Mouse (Mus musculus) testis, postnatal 10 days (tissue): ENCODE results near the gene Cd320.
A peak's percentile ranks its signal among the peaks of the same experiment; 100 is the strongest.
"Not testable (repeated sequence)": the region's sequence is repeated elsewhere in the genome, so short reads cannot be mapped to it uniquely, and the experiment has no call there.

Experiments used
- DNase-seq: peaks from one replicate; pipeline ENCODE4 v3.0.0; 2021; ENCODE audit warnings: low spot score

Cd320 gene

DNA sequence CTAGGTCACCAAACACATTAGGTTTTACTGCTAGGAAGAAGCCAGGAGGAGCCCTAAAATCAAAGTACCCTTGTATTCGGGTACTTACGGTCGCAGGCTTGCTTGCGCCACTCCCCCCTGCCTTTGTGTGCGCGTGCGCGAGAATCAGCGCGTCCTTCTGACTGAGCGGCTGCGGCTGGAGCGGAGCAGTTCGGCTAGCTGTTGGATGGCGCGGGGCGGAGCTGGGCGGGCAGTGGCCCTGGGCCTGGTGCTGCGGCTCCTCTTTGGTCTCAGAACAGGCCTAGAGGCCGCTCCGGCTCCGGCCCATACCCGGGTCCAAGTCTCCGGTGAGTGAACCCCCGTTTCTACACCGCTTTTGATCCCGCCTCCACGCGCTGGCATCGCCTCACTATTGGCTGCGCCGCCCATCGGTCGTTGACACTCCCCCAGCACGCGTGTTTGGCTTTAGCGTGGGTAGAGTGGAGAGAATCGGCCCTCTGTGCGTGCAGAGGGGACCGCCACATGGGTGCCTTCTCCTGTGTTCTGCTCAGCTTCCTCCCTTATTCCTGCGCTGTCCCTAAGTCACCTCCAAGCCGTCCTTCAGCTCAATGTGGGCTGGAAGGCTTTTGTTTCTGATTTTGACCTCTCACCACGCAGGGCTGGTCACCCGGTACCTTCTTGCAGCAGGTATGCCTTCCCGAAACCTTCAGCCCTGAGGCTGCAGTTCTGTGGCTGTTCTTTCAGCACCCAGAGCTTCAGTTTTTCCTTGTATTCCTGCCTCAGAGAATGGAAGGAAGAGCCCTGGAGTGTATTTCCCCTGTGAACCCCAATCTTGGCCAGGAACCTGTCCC, at the start of gene Cd320:
Cd320 (plus strand) TSS at position 126 of the 830 bp plus-strand sequence.
- peak; percentile 93 for DNase-seq

DNA sequence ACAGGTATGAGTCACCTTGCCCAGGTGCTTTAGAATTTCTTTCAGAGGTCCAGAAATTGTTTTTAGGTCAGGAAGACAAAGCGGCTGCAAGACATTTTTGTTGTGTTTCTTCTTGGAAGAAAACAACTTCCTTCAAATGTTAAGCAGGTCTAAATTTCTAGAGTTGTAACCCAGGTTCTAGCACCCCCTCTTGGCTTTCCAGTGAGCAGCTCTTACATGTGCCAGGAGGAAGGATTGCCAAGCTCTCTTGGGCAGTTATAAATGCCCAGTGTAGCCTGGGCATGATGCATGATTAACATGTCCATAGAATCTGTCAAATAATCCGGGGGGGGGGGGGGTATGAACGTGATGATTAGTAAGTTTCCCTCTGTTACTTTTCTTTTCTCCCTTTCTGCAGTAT, 44.6 kb upstream of the Cd320 start:
- no peak for DNase-seq

DNA sequence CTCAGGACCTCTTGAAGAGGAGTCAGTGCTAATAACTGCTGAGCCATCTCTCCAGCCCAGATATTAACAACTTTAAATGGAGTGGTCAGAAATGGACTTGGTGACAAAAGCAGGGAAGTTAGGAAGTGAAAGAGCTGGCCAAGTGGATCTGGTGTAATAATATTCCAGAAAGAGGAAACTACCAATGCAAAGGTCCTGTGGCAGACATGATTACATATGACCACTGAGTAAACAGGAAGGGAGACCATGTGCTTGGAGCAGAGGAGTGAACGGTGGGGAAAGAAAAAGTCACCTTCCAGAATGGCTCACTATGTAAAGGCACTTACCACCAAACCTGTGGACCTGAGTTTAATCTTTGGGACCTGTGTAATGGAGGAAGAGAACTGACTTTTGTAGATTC, 43.6 kb upstream of the Cd320 start:
- no peak for DNase-seq

DNA sequence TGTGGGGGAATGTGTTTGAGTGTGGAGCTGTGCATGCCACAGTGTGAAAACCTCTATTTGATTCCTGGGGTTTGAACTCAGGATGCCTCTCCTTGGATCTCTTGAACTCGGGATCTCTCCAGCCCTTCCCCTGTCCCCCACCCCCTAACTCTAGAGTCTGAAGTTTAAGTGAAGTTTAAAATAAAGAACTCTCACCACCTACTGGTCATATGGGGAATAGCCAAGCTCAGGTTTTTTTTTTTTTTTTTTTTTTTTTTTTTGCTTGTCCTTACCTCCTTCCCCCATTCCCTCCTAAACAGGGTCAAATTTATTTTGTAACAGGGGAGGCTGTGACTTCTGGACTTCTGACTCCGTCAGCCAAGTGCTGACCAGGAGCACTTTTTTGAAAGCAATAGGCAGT, 40.7 kb upstream of the Cd320 start:
- no peak for DNase-seq

DNA sequence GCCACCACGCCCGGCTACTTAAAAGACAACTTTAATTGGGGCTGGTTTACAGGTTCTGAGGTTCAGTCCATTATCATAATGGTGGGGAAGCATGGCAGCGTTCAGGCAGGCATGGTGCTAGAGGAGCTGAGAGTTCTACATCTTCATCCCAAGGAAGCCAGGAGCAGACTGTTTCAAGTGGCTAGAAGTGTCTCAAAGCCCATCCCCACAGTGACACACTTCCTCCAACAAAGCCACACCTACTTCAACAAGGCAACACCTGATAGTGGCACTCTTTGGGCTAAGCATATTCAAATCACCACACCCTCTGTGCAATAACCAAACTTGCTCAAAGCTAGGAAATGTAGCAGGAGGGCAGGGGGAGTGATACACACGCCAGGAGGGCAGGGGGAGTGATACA, 38.7 kb upstream of the Cd320 start:
- no peak for DNase-seq

DNA sequence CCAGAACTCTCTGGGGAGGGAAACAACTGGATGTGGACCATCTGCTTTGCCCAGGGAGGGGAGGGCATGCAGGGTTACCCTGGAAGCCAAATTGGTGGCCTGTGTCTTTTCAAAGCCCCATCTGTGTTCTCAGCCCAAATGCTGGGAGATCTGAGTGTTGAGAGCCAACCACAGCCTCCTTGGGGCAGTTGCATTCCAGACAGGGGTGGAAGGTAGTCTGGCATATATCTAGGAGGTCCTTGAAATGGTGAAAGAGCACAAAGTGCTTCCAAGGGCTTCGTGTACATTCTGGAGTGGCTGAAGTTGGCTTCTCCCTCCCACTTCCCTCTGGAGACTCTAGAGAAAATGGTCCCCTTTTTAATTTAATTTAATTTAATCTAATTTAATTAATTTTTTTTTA, 38.1 kb upstream of the Cd320 start:
- DNase-seq, result no peak

DNA sequence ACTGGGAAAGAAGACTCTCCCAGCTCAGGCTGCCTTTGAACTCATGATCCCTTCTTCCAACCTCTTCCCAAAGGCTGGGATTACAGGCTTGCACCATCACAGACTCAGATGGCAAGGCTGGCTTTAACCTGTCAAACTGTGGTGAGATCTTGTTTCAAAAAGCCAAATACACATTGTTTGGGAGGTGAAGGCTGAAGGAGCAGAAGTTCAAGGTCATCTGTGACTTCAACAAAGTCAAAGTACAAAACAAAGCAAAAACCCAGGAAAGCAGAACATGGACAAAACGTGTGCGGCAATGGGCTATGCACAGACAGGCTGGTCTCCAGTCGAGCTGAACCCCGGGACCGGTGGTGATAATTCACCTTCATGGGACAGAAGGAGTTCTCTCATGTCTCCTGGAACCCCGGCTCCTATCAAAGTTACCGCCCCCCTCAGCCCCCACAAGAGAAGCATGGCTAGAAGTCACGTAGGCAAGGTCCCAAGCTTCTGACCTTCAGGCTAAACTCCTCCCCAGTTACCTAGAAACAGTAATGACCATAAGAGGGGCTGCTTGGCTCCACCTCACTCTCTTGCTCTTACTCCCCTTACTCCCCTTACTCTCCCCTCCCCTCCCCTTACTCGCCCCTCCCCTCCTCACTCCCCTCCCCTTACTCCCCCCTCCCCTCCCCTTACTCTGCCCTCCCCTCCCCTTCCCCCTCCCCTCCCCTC, 35.6 kb upstream of the Cd320 start:
- no peak for DNase-seq

DNA sequence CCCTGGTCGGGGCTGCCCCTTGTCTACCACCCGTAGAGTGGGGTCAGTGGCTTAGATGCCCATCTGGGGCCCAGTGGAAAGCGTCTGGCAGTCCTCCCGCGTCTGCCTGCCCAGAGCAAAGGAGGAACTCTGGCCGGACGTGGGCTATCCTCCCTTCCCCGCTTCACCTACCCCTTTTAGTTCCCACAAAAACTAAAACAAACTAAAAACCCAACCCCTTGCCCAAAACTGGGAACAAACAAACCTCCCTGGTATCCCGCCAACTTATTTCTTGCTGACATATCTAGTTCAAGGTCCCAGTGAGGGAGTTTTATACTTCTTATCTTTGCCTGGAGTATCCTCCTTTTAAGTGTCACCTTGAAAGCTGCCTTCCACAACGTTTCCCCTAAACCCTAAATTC, 34.7 kb upstream of the Cd320 start:
- no peak for DNase-seq

DNA sequence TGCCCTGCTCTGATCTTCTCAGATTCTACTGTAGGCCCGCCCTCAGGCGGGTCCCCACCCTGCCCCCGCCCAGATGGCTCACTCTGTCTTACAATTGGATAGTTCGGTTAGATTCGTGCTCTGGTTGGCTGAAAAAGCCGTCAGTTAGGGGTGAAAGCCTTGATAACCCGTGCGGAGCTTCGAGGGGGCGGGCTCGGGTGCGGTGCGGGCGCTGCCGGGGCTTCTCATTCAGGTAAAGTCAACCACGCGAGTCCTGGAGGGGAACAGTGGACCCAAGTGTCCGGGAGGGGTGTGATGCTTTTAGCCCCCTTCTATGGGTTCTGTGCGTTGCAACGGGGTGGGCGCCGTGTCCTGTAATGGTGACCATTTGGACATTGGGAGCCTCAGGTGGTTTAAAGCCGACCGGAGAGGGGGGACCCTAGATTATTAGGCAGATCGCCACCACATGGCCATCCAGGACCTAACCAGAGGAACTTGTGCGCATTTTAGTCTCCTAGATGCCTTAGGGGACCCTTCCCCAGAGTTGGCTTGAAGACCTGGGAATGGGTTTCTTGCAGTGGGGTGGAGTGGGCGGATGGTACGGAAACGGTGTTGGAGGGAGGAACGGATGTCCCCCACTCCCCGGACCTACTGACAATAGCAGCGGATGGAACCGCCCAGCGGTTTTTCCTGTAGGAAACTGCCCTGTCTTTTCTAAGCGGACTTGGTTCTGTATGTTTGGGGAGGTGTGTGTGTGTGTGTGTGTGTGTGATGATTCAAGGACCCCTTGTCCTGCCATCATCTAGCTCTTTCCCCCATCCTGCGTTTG, 32.4 kb upstream of the Cd320 start, which contains the start of gene Kank3:
Kank3 (plus strand) TSS at position 186 of the 808 bp plus-strand sequence.
- peak; percentile 97 for DNase-seq

DNA sequence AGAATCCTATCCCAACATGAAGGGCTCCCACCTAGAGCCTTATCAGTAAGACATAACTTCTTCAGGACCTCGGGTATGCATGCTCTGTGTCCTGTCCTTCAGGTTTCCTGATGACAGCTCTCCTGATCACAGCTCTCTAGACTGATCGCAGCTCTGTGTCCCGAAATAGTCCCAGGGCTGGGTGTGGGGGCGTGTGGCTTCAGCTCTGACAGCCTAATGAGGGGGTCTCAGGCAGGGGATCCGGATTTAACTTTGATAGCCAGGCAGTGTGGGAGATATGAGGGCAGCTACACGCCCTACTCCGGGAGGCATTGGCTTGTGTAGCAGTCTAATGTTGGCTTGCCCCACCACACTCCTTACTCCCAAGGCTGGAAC, 31.8 kb upstream of the Cd320 start:
- DNase-seq, result no peak

DNA sequence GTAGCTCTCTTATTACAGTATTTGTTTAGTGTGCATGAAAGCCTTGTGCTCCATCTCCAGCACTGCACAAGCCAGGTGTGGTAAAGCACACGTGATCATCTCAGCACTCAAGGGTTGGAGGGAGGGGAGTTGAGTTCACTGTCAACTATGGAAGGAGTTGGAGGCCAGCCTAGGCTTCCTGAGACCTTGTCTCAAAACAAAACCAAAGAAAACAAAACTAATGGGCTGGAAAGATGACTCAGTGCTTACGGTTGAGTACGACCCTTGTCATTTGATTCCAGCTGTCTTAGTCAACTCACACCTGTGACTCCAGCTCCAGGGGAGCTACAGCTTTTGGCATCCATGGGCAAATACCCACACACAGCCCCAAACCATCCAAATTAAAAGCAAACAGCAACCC, 30.4 kb upstream of the Cd320 start:
- no peak for DNase-seq

DNA sequence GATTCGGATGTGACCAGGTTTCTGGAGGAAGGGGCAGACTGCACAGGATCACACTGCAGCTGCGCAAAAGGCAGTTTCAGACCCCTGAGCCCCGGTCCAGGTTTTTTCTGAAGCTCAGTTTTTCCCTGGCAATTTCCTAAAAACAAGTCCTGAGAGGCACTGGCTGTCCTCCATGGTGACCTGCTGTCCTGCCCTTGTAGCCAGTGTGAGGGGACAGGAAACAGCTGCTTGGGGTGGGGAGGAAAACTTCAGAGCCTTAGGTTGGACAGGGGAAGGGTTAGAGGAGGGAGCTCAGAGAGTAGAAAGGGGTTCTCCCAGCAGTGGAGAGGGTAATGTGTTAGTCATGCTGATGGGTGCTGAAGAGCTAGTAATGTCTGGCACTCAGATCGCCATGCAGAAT, 29.9 kb upstream of the Cd320 start:
- DNase-seq, result peak; percentile 67

DNA sequence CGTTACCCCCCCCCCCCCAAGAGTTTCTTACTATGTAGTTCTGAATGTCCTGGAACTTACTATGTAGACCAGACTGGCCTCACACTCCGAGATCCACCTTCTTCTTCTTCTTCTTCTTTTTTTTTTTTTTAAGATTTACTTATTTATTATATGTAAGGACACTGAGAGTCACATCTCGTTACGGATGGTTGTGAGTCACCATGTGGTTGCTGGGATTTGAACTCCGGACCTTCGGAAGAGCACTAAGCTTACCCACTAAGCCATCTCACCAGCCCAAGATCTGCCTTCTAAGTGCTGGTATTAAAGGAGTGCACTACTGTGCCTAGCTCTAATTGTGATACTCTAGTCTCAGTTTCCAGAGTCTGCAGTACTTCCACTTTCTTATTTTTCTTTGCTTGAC, 27.5 kb upstream of the Cd320 start:
- DNase-seq, result no peak

DNA sequence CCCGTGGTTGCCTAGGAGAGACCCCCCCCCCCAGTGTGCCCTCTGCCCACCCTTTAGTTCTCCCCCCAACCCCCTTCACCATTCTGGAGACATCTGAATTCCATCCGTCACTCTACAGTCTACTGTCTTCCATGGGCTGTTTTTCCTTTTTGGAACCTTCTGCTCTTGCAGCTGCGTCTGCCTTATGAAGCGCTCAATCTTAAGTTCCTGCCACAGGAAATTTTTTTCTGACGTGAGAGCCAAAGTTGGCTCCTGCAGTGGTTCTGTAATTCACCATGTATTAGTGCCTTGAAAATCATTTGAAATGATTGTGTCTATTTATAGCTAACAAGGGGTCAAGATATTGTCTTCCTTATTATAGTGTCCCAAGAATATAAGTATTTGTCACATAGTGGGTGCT, 26.3 kb upstream of the Cd320 start:
- no peak for DNase-seq

DNA sequence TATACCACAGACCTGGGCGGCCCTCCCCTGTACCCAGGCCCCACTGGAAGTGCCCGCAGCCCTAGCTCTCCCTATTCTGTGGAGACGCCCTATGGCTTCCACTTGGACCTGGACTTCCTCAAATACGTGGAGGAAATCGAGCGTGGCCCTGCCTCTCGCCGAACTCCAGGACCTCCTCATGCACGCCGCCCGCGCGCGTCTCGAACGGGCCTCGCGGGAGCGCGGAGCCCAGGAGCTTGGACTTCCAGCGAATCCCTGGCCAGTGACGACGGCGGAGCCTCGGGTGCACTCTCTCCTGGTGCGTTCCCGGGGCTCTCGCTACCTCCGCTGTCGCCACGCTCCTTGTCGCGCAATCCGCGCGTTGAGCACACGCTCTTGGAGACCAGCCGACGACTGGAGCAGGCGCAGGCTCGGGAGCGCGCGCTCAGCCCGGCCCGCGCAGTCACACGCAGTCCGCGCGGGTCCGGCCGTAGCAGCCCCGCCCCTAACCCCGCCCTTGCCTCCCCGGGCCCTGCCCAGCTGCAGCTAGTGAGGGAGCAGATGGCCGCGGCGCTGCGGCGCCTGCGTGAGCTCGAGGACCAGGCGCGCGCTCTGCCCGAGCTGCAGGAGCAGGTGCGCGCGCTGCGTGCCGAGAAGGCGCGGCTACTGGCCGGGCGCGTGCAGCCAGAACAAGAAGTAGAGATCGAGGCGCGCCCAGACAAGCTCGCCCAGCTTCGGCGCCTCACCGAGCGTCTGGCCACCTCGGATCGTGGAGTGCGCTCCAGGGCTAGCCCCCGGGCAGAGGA, 25.5 kb upstream of the Cd320 start:
- DNase-seq, result peak; percentile 89

DNA sequence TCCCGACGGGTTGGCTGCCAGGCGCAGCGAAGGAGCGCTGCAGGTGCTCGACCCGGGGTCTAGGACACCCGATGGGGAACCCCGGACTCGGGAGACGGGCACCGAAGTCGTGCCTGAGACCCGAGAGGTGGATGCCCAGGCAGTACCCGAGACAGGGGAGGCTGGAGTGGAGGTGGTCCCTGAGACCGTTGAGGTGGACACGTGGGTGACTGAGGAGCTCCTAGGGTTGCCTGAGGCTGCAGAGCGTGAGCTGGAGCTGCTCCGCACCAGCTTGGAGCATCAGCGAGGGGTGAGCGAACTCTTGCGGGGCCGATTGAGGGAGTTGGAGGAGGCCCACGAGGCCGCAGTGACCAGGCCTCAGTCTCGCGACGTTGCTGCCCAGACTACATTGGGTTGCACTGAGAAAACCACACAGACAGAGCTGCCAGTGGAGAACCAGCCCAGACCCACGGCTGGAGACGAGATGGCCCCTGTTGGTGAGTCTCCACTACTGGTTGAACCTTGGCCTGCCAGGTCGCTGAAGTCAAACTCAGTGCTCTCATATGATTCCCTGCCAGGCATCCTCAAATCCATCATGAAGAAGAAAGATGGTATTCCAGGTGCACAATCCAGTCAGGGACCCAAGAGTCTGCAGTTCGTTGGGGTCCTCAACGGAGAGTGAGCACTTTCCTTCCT, 24.8 kb upstream of the Cd320 start:
- no peak for DNase-seq

DNA sequence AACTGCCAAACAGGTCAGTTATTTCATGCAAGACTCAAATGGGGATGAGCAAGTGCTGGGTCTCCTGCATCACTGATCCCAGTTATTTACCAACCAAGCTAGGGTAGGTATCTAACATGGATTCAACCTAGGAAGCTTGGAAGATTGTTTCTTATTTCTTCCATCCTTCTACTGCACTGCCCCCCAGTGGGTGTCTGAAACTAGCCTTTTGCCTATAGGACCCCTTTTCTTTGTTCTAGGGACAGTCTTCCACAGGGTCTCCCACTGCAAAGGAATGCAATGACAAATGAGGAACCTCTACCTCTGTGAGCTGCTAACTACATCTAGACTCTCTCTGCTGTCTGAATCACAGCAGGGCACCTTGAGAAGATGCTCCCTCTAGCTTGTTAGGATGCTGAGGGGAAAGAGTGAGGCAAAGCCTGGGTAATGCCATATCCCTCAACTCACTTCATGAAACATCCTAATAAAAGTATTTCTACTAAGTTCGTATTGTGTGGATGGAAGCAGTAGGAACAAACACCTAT, 20.4 kb upstream of the Cd320 start:
- DNase-seq, result no peak

DNA sequence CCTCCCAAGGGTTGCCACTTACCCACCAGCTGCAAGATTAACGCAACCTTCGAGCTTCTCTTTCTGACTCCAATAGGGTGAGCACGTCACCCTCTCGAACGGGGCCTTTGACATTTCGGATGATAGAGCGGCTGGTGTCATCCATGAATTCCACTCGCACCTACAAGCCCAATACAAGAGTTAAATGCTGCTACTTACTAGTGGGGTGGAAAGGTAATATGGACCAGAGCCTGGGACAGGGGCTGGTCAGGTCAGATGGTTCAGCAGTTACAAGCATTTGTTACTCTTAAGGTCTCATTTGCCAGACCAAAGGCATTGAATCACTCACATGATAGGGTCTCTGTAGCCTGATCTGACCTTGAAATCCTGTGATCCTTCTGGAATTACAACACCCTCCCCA, 19.7 kb upstream of the Cd320 start:
- DNase-seq, result not testable (repeated sequence)

DNA sequence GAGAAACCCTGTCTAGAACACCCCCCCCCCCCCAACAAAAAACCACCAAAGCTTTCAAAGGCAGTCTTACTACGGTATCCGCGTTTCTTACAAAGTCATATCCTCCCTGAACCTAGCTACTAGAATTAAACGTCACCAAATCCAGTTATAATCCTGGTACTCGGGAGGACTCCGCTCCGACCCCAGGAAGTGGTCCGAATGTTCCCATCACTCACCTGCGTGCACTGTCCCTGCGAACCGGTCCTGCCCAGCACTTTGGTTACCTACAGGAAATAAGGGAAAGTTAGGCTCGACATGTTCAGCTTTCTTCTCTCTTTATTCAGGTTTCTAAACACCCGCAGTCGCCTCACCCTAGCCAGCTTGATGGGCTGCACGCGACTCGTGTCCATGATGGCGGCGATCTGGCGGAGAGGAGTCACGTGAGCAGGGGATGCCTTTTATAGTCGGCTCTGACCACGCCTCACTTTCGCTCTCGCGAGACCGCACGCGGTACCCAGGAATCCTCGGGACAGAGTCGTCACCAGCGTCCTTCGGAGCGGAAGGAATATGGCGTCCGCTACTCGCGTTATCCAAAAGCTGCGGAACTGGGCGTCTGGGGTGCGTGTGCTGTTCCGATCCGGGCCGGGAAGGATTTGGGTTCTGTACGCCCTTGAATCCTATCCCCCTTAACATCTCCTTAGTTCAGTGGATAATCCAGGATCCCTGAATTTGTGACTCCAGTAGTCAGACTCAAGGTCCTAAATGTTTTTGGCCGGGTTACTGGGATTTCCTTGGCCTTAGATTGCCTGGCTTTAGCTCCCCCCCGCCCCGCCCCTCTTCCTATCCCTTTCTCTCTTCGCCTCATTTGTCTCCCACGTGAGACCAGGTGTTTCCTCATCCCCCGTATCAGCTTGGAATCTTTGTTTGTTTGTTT, 18.6 kb upstream of the Cd320 start, which contains the start of the genes Rps28 and Ndufa7:
Rps28 (minus strand) TSS at position 479 of the 913 bp plus-strand sequence.
Ndufa7 (plus strand) TSS at position 489 of the 913 bp plus-strand sequence.
- DNase-seq, result peak; percentile 98

DNA sequence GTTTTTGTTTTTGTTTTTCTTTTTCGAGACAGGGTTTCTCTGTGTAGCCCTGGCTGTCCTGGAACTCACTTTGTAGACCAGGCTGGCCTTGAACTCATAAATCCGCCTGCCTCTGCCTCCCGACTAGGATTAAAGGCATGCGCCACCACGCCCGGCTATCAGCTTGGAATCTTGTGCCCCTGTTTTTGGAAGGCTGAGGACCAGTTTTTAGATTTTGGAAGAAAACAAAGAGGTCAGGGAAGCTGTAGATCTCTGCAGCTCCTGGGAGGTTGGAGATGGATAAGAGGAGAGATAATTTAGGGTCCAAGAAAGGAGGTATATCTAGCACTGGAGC, 17.9 kb upstream of the Cd320 start:
- DNase-seq, result not testable (repeated sequence)
